Mouse (Mus musculus): ENCODE measurements at regions not wholly inside any gene's neighbourhood (a gene's known extent, or its start where the extent isn't known, plus 50 kb on each side); places are given as distances from the start of the nearest gene placed in this dataset.

GRCm38 (mm10) chr8:46385806-46386205 lies 85.0 kb upstream of the Acsl1 start:
- Histone ChIP-seq H3K9ac (no peak overlapping the region), H3K36me3 (ENCODE audit: insufficient read depth) (no peaks in the 10 kb centered on the region), H3K4me2 (ENCODE audit: low read depth) (no peak overlapping the region), H3K27me3 (ENCODE audit: insufficient read depth, low read length) (no peaks in the 10 kb centered on the region), H3K4me1 (ENCODE audit: insufficient read depth) (no peaks in the 10 kb centered on the region), H3K4me3 (ENCODE audit: low read depth, low read length) (no peak overlapping the region), H3K27ac (ENCODE audit: low read depth, low read length) (no peak overlapping the region), H3K9me3 (ENCODE audit: low read length) (no peaks in the 10 kb centered on the region)
- WGBS: 92% methylated on average over 6 of the region's 6 CpGs
- no peak for DNase-seq
- no peak for TF ChIP-seq CTCF (IDR thresholded peaks at IDR 0.05; ENCODE audit: low read depth)
- ATAC-seq: no peak

- H3K9ac ChIP-seq: no peak overlapping the region
- H3K27me3 ChIP-seq (ENCODE audit: insufficient read depth, low read length): no peaks in the 10 kb centered on the region
- no peak for ATAC-seq
- H3K36me3 ChIP-seq (ENCODE audit: insufficient read depth): no peaks in the 10 kb centered on the region
- no peak for DNase-seq
- 84% methylated on average over 4 of the region's 4 CpGs for WGBS
- H3K4me2 ChIP-seq (ENCODE audit: low read depth): no peak overlapping the region
- H3K4me1 ChIP-seq (ENCODE audit: insufficient read depth): no peaks in the 10 kb centered on the region
- no peak overlapping the region for H3K4me3 ChIP-seq (ENCODE audit: low read depth, low read length)
- no peak overlapping the region for H3K27ac ChIP-seq (ENCODE audit: low read depth, low read length)
- TF ChIP-seq CTCF (IDR thresholded peaks at IDR 0.05; ENCODE audit: low read depth): no peak
- H3K9me3 ChIP-seq (ENCODE audit: low read length): no peaks in the 10 kb centered on the region
Measured at GRCm38 (mm10) chr8:46386553-46386952, 84.3 kb upstream of the Acsl1 start.

GRCm38 (mm10) chr8:46387037-46387436 lies 83.8 kb upstream of the Acsl1 start:
- Histone ChIP-seq H3K4me2 (ENCODE audit: low read depth) (no peak overlapping the region), H3K27me3 (ENCODE audit: insufficient read depth, low read length) (no peaks in the 10 kb centered on the region), H3K4me3 (ENCODE audit: low read depth, low read length) (no peak overlapping the region), H3K27ac (ENCODE audit: low read depth, low read length) (no peak overlapping the region), H3K4me1 (ENCODE audit: insufficient read depth) (no peaks in the 10 kb centered on the region), H3K9me3 (ENCODE audit: low read length) (no peaks in the 10 kb centered on the region), H3K9ac (no peak overlapping the region), H3K36me3 (ENCODE audit: insufficient read depth) (no peaks in the 10 kb centered on the region)
- 87% methylated on average over 5 of the region's 5 CpGs for WGBS
- no peak for DNase-seq
- no peak for ATAC-seq
- no peak for TF ChIP-seq CTCF (IDR thresholded peaks at IDR 0.05; ENCODE audit: low read depth)

- DNase-seq (no peak), ATAC-seq (no peak)
Measured at GRCm38 (mm10) chr8:46388421-46388820, 82.4 kb upstream of the Acsl1 start.

GRCm38 (mm10) chr8:46390431-46390830 lies 80.4 kb upstream of the Acsl1 start:
- Histone ChIP-seq H3K36me3 (ENCODE audit: insufficient read depth) (no peaks in the 10 kb centered on the region), H3K4me1 (ENCODE audit: insufficient read depth) (no peaks in the 10 kb centered on the region), H3K4me2 (ENCODE audit: low read depth) (no peak overlapping the region), H3K27ac (ENCODE audit: low read depth, low read length) (no peak overlapping the region), H3K27me3 (ENCODE audit: insufficient read depth, low read length) (no peaks in the 10 kb centered on the region), H3K4me3 (ENCODE audit: low read depth, low read length) (no peak overlapping the region), H3K9me3 (ENCODE audit: low read length) (no peaks in the 10 kb centered on the region), H3K9ac (no peak overlapping the region)
- DNase-seq: no peak
- TF ChIP-seq CTCF (IDR thresholded peaks at IDR 0.05; ENCODE audit: low read depth): no peak
- 71% methylated on average over 6 of the region's 6 CpGs for WGBS
- ATAC-seq: no peak

More at GRCm38 (mm10) chr8:46388421-46388820, 82.4 kb upstream of the Acsl1 start:
- H3K9ac ChIP-seq: no peak overlapping the region
- H3K27me3 ChIP-seq (ENCODE audit: insufficient read depth, low read length): no peaks in the 10 kb centered on the region
- no peaks in the 10 kb centered on the region for H3K9me3 ChIP-seq (ENCODE audit: low read length)
- no peaks in the 10 kb centered on the region for H3K36me3 ChIP-seq (ENCODE audit: insufficient read depth)
- no peaks in the 10 kb centered on the region for H3K4me1 ChIP-seq (ENCODE audit: insufficient read depth)
- no peak overlapping the region for H3K4me3 ChIP-seq (ENCODE audit: low read depth, low read length)
- H3K27ac ChIP-seq (ENCODE audit: low read depth, low read length): no peak overlapping the region
- TF ChIP-seq CTCF (IDR thresholded peaks at IDR 0.05; ENCODE audit: low read depth): no peak
- H3K4me2 ChIP-seq (ENCODE audit: low read depth): no peak overlapping the region
- WGBS: 94% methylated on average over 3 of the region's 3 CpGs

GRCm38 (mm10) chr8:46391678-46392077 lies 79.2 kb upstream of the Acsl1 start:
- no peak overlapping the region for H3K27ac ChIP-seq (ENCODE audit: low read depth, low read length)
- TF ChIP-seq CTCF (IDR thresholded peaks at IDR 0.05; ENCODE audit: low read depth): no peak
- no peaks in the 10 kb centered on the region for H3K9me3 ChIP-seq (ENCODE audit: low read length)
- no peak overlapping the region for H3K9ac ChIP-seq
- H3K4me2 ChIP-seq (ENCODE audit: low read depth): no peak overlapping the region
- no peaks in the 10 kb centered on the region for H3K36me3 ChIP-seq (ENCODE audit: insufficient read depth)
- no peak overlapping the region for H3K4me3 ChIP-seq (ENCODE audit: low read depth, low read length)
- no peaks in the 10 kb centered on the region for H3K27me3 ChIP-seq (ENCODE audit: insufficient read depth, low read length)
- 94% methylated on average over 6 of the region's 6 CpGs for WGBS
- H3K4me1 ChIP-seq (ENCODE audit: insufficient read depth): no peaks in the 10 kb centered on the region
- no peak for DNase-seq
- ATAC-seq: no peak

- no peak for ATAC-seq
- WGBS: 84% methylated on average over 5 of the region's 5 CpGs
- no peak overlapping the region for H3K27ac ChIP-seq (ENCODE audit: low read depth, low read length)
Measured at GRCm38 (mm10) chr8:46393296-46393695, 77.5 kb upstream of the Acsl1 start.

GRCm38 (mm10) chr8:46394750-46395149 lies 76.1 kb upstream of the Acsl1 start:
- Histone ChIP-seq H3K4me2 (ENCODE audit: low read depth) (no peak overlapping the region), H3K27ac (ENCODE audit: low read depth, low read length) (no peak overlapping the region), H3K36me3 (ENCODE audit: insufficient read depth) (no peaks in the 10 kb centered on the region), H3K9me3 (ENCODE audit: low read length) (no peaks in the 10 kb centered on the region), H3K9ac (no peak overlapping the region), H3K4me3 (ENCODE audit: low read depth, low read length) (no peak overlapping the region), H3K27me3 (ENCODE audit: insufficient read depth, low read length) (no peaks in the 10 kb centered on the region), H3K4me1 (ENCODE audit: insufficient read depth) (peaks cover 8% of the 10 kb centered on the region; the same call in 1 of the 2 replicates)
- no peak for TF ChIP-seq CTCF (IDR thresholded peaks at IDR 0.05; ENCODE audit: low read depth)
- WGBS: 84% methylated on average over 5 of the region's 5 CpGs
- DNase-seq: no peak
- ATAC-seq: no peak

More at GRCm38 (mm10) chr8:46393296-46393695, 77.5 kb upstream of the Acsl1 start:
- H3K27me3 ChIP-seq (ENCODE audit: insufficient read depth, low read length): no peaks in the 10 kb centered on the region
- H3K9me3 ChIP-seq (ENCODE audit: low read length): no peaks in the 10 kb centered on the region
- H3K9ac ChIP-seq: no peak overlapping the region
- H3K36me3 ChIP-seq (ENCODE audit: insufficient read depth): no peaks in the 10 kb centered on the region
- H3K4me3 ChIP-seq (ENCODE audit: low read depth, low read length): no peak overlapping the region
- peaks cover 8% of the 10 kb centered on the region; the same call in 1 of the 2 replicates for H3K4me1 ChIP-seq (ENCODE audit: insufficient read depth)
- no peak for DNase-seq
- no peak for TF ChIP-seq CTCF (IDR thresholded peaks at IDR 0.05; ENCODE audit: low read depth)
- no peak overlapping the region for H3K4me2 ChIP-seq (ENCODE audit: low read depth)
